In genomic region chr9:21987592-21988342, GRCm38 (mm10) we compare ENCODE assay signal across 8 mouse cellular contexts. TPM values are rescaled to one million over a fixed set of nuclear protein-coding genes. Genes with fewer than 3 reads are reported as not detected.
DNase-seq lines count a peak whose midpoint lies in the region; ATAC-seq lines count a peak whose summit lies in the region.

No protein-coding gene starts in this region.

- H3K9me3 ChIP-seq in heart, embryonic 15.5 days (replicated peaks) = no peaks in the 10 kb centered on the region
- no peaks in the 10 kb centered on the region for H3K9me3 ChIP-seq in intestine, embryonic 16.5 days (ENCODE audit: control insufficient read depth, low read length)

- no peak for ATAC-seq in heart, embryonic 15.5 days (replicated peaks; ENCODE audit: insufficient number of reproducible peaks, insufficient read depth, low FRiP score, low read depth)
- ATAC-seq in intestine, embryonic 16.5 days = no peak

- H3K9ac ChIP-seq in heart, embryonic 15.5 days = no peak overlapping the region
- H3K9ac ChIP-seq in intestine, embryonic 16.5 days (ENCODE audit: low read depth, low read length) = no peak overlapping the region

- H3K4me1 ChIP-seq in heart, embryonic 15.5 days (replicated peaks) = peaks cover 25% of the 10 kb centered on the region
- peaks cover 26% of the 10 kb centered on the region for H3K4me1 ChIP-seq in intestine, embryonic 16.5 days (ENCODE audit: control insufficient read depth, insufficient read depth, low read length)

- H3K36me3 ChIP-seq in heart, embryonic 15.5 days = no peaks in the 10 kb centered on the region
- H3K36me3 ChIP-seq in intestine, embryonic 16.5 days (ENCODE audit: control insufficient read depth, insufficient read depth, low read length) = no peaks in the 10 kb centered on the region

- DNase-seq in heart, adult 11 months = no peak
- peak; percentile 73 to 76 for DNase-seq in cerebellum, postnatal 36 days
- peak; percentile 18 for DNase-seq in neural tube, embryonic 10.5 days (ENCODE audit: extremely low spot score, low spot score)
- DNase-seq in right cerebral cortex, postnatal 10 days (ENCODE audit: low spot score in 2 of 2) = no peak
- no peak for DNase-seq in thymus, postnatal 14 days
- DNase-seq in frontal cortex, postnatal 25 days (ENCODE audit: low spot score in 2 of 2) = no peak

- peak overlapping the region; percentile 56 for H3K4me3 ChIP-seq in heart, embryonic 15.5 days
- H3K4me3 ChIP-seq in intestine, embryonic 16.5 days (ENCODE audit: low read length) = peak overlapping the region; percentile 54; the same call in 1 of the 2 replicates

- WGBS in heart, embryonic 15.5 days = 8% methylated on average over 36 of the region's 36 CpGs
- WGBS in intestine, embryonic 16.5 days = 9% methylated on average over 36 of the region's 36 CpGs

- peak overlapping the region; percentile 88 for H3K4me2 ChIP-seq in heart, embryonic 15.5 days
- peak overlapping the region; percentile 68 for H3K4me2 ChIP-seq in intestine, embryonic 16.5 days (ENCODE audit: low read depth, low read length)

- no peak overlapping the region for H3K27ac ChIP-seq in heart, embryonic 15.5 days
- no peak overlapping the region for H3K27ac ChIP-seq in intestine, embryonic 16.5 days (ENCODE audit: low read length)

- peaks cover 92% of the 10 kb centered on the region for H3K27me3 ChIP-seq in heart, embryonic 15.5 days
- H3K27me3 ChIP-seq in intestine, embryonic 16.5 days (replicated peaks; ENCODE audit: control insufficient read depth, insufficient read depth, low read length) = peaks cover 59% of the 10 kb centered on the region

RNA-seq across cellular contexts. Expression of gene Rgl3, which starts 1.5 kb away (rescaled TPM):
- polyA plus RNA-seq in heart, embryonic 15.5 days (2015; fragmentation: Nextera tagmentation; extraction: Ambion mirVana) = 1.8 and 3.0 TPM in 2 replicates
- 1.7 and 2.0 TPM in 2 replicates for polyA plus RNA-seq in intestine, embryonic 16.5 days (2015; fragmentation: Nextera tagmentation; extraction: Ambion mirVana)

RNA-seq across cellular contexts. Expression of gene Ccdc151, which starts 14.7 kb away (rescaled TPM):
- polyA plus RNA-seq in heart, embryonic 15.5 days (2015; fragmentation: Nextera tagmentation; extraction: Ambion mirVana) = 0.35 and 0.77 TPM in 2 replicates
- 0.28 and 0.54 TPM in 2 replicates for polyA plus RNA-seq in intestine, embryonic 16.5 days (2015; fragmentation: Nextera tagmentation; extraction: Ambion mirVana)

RNA-seq across cellular contexts. Expression of gene Prkcsh, which starts 14.8 kb away (rescaled TPM):
- 60.3 and 83.6 TPM in 2 replicates for polyA plus RNA-seq in heart, embryonic 15.5 days (2015; fragmentation: Nextera tagmentation; extraction: Ambion mirVana)
- polyA plus RNA-seq in intestine, embryonic 16.5 days (2015; fragmentation: Nextera tagmentation; extraction: Ambion mirVana) = 121 and 125 TPM in 2 replicates

RNA-seq across cellular contexts. Expression of gene Epor, which starts 24.5 kb away (rescaled TPM):
- polyA plus RNA-seq in heart, embryonic 15.5 days (2015; fragmentation: Nextera tagmentation; extraction: Ambion mirVana) = 2.9 and 4.7 TPM in 2 replicates
- polyA plus RNA-seq in intestine, embryonic 16.5 days (2015; fragmentation: Nextera tagmentation; extraction: Ambion mirVana) = 4.8 and 6.4 TPM in 2 replicates

RNA-seq across cellular contexts. Expression of gene Swsap1, which starts 32.2 kb away (rescaled TPM):
- polyA plus RNA-seq in heart, embryonic 15.5 days (2015; fragmentation: Nextera tagmentation; extraction: Ambion mirVana) = 4.4 and 5.2 TPM in 2 replicates
- polyA plus RNA-seq in intestine, embryonic 16.5 days (2015; fragmentation: Nextera tagmentation; extraction: Ambion mirVana) = 5.9 and 6.5 TPM in 2 replicates

Comparison
In these comparisons a context has a peak if more than half of its experiments do, and no peak if none do; other contexts are left out.
1. DNase-seq: peak in cerebellum, postnatal 36 days (2 of 2) and neural tube, embryonic 10.5 days (single experiment); none in heart, adult 11 months (single experiment), right cerebral cortex, postnatal 10 days (0 of 2), thymus, postnatal 14 days (single experiment) and frontal cortex, postnatal 25 days (0 of 2).